Comparison of ENCODE assay signal across 1 mouse cellular context in the genomic region with DNA sequence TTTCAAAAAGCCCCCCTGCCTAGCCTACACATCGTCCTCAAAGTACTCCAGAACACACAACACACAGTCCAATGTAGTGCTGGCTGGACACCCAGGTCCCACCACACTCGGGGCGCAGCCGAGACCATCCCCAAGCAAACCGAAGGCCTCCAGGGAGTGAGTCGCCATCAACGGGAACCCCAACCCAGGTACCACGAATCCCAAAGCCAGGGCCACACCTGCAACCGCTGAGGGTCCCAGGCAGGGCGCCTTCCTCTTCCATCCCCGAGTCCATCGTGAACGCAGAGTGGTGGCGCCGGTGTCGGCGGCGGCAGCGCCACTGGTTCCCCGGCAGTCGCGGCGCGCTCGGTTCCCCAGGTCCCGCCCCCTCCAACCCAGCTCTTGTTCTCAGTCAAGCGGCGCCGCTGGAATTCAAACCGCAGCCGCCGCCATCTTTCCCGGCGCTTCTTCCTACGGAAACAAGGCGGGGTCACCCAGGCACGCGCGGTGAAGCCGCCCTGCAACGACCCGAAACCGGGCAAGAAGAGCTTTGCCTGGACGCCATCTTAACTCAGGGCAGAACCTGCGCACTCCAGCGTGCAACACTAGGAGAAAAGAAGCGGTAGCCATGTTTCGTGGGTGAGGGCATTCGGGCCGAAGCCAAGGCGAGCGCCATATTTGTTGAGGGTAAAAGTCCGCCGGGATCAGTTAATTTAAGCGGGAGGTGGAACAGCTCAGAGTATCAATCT.
TF ChIP-seq lines count a peak whose summit lies in the region.

A gene (minus strand): TSS at position 450 of the 728 bp plus-strand sequence.

TF ChIP-seq in CH12.LX, 34 proteins besides CTCF, POLR2A, EP300 and RAD21 (continued from another document):
- peak; percentile 97 for TF ChIP-seq KAT2A (IDR thresholded peaks at IDR 0.05; ENCODE audit: insufficient replicate concordance, low read length)
- peak; percentile 82 for TF ChIP-seq ELF1 (IDR thresholded peaks at IDR 0.05; ENCODE audit: low read depth, low read length)
- no peak; the same call in 1 of the 2 replicates for TF ChIP-seq USF1 (IDR thresholded peaks at IDR 0.05; ENCODE audit: low read depth, low read length)
- TF ChIP-seq NELFE (IDR thresholded peaks at IDR 0.05; ENCODE audit: low read depth, low read length) = peak; percentile 63
- TF ChIP-seq RCOR1 (conservative IDR thresholded peaks at IDR 0.05; ENCODE audit: low read depth, low read length) = peak; percentile 100
- TF ChIP-seq BHLHE40 (IDR thresholded peaks at IDR 0.05; ENCODE audit: low read depth, low read length) = peak; percentile 84
- TF ChIP-seq NRF1 (IDR thresholded peaks at IDR 0.05; ENCODE audit: low read depth, low read length) = peak; percentile 92
- TF ChIP-seq MYC (IDR thresholded peaks at IDR 0.05; ENCODE audit: low read depth, low read length) = peak; percentile 59; the same call in 1 of the 2 replicates
- TF ChIP-seq MAZ (IDR thresholded peaks at IDR 0.05; ENCODE audit: low read depth, low read length) = 0 out of 2 replicates have a peak, but pooled peaks have one; percentile 65
- no peak for TF ChIP-seq PAX5 (IDR thresholded peaks at IDR 0.05; ENCODE audit: low read length)
- TF ChIP-seq ZC3H11A (IDR thresholded peaks at IDR 0.05; ENCODE audit: low read depth, low read length) = no peak
- peak; percentile 66; the same call in 1 of the 2 replicates for TF ChIP-seq MEF2A (IDR thresholded peaks at IDR 0.05; ENCODE audit: borderline replicate concordance, low read depth, low read length)
- no peak for TF ChIP-seq POLR2AphosphoS2 (IDR thresholded peaks at IDR 0.05; ENCODE audit: low read depth, low read length)
- no peak for TF ChIP-seq MXI1 (IDR thresholded peaks at IDR 0.05; ENCODE audit: low read depth, low read length)
- no peak for TF ChIP-seq USF2 (conservative IDR thresholded peaks at IDR 0.05; ENCODE audit: low read depth, low read length)
- TF ChIP-seq SIN3A (IDR thresholded peaks at IDR 0.05; ENCODE audit: low read length) = 0 out of 2 replicates have a peak, but pooled peaks have one; percentile 19
- no peak for TF ChIP-seq JUND (conservative IDR thresholded peaks at IDR 0.05; ENCODE audit: low read depth, low read length)
- no peak for TF ChIP-seq CHD1 (IDR thresholded peaks at IDR 0.05; ENCODE audit: low read depth, low read length)
- TF ChIP-seq E2F4 (IDR thresholded peaks at IDR 0.05; ENCODE audit: insufficient replicate concordance, low read depth, low read length) = 0 out of 2 replicates have a peak, but pooled peaks have one; percentile 65
- peak; percentile 77 for TF ChIP-seq UBTF (IDR thresholded peaks at IDR 0.05; ENCODE audit: low read depth, low read length)
- peak; percentile 54; the same call in 1 of the 2 replicates for TF ChIP-seq MAX (IDR thresholded peaks at IDR 0.05; ENCODE audit: low read length)
TF ChIP-seq in CH12.LX: peak in this region for 19.
